Comparison of ENCODE assay signal across 12 mouse cellular contexts in genomic region chr7:98082376-98082775, GRCm38 (mm10). TPM values are rescaled to one million over a fixed set of nuclear protein-coding genes. Genes with fewer than 3 reads are reported as not detected.
A peak's percentile ranks its signal among the peaks of the same experiment; 100 is the strongest.
DNase-seq lines count a peak whose midpoint lies in the region; ATAC-seq and TF ChIP-seq lines count a peak whose summit lies in the region.
"Had no signal": no experiment of that assay in that cellular context is flagged by ENCODE, and none has a peak within 500 bp of the region (broad histone marks: within the 10 kb centered on the region; RNA-seq: fewer than 3 reads in every experiment).

No protein-coding gene starts in this region.

- no peak for DNase-seq in heart, embryonic 10.5 days (ENCODE audit: low spot score)
- peak; percentile 29 to 44 for DNase-seq in lung, postnatal 4 days
- DNase-seq in lung, postnatal 0 days (ENCODE audit: low spot score), result no peak
- DNase-seq in forebrain, embryonic 14.5 days (ENCODE audit: low spot score), result peak; percentile 13
- no peak for DNase-seq in adrenal gland, postnatal 14 days
- DNase-seq in heart, adult 8-10 months (ENCODE audit: low spot score), result no peak
- DNase-seq: adrenal gland, adult 8-10 months; cerebellum, adult 8-10 months; gastrocnemius, postnatal 25 days had no signal

- H3K27me3 ChIP-seq in heart, embryonic 10.5 days (ENCODE audit: insufficient read depth, poor library complexity, severe bottlenecking), result no peaks in the 10 kb centered on the region
- no peaks in the 10 kb centered on the region for H3K27me3 ChIP-seq in heart, embryonic 11.5 days (ENCODE audit: control insufficient read depth, insufficient read depth, low read length)
- H3K27me3 ChIP-seq in lung, postnatal 0 days (replicated peaks; ENCODE audit: insufficient read depth, low read length), result no peaks in the 10 kb centered on the region
- H3K27me3 ChIP-seq in forebrain, embryonic 14.5 days (replicated peaks; ENCODE audit: control insufficient read depth, insufficient read depth, low read length), result no peaks in the 10 kb centered on the region
- H3K27me3 ChIP-seq in megakaryocyte, embryonic 14.5 days (replicated peaks), result peaks cover 7% of the 10 kb centered on the region

- no peak overlapping the region for H3K9ac ChIP-seq in heart, embryonic 11.5 days (ENCODE audit: low read depth, low read length)
- H3K9ac ChIP-seq in lung, postnatal 0 days (replicated peaks; ENCODE audit: low read depth), result no peak overlapping the region
- H3K9ac ChIP-seq in forebrain, embryonic 14.5 days (ENCODE audit: low read length), result peak overlapping the region; percentile 29; the same call in 1 of the 2 replicates
- H3K9ac ChIP-seq: liver, embryonic 14.5 days had no signal

- no peak overlapping the region for H3K4me2 ChIP-seq in heart, embryonic 11.5 days
- no peak overlapping the region for H3K4me2 ChIP-seq in lung, postnatal 0 days (replicated peaks; ENCODE audit: low read depth, low read length)
- no peak overlapping the region for H3K4me2 ChIP-seq in forebrain, embryonic 14.5 days (ENCODE audit: low read length)

- ATAC-seq in heart, embryonic 11.5 days (replicated peaks; ENCODE audit: insufficient number of reproducible peaks, low FRiP score, low TSS enrichment), result no peak
- no peak for ATAC-seq in lung, postnatal 0 days
- ATAC-seq in forebrain, embryonic 14.5 days, result 0 out of 2 replicates have a peak, but pooled peaks have one; percentile 55

- H3K4me3 ChIP-seq in heart, embryonic 10.5 days, result no peak overlapping the region
- H3K4me3 ChIP-seq in heart, embryonic 11.5 days (ENCODE audit: low read depth, low read length), result no peak overlapping the region
- no peak overlapping the region for H3K4me3 ChIP-seq in lung, postnatal 0 days (ENCODE audit: low read depth, low read length)
- H3K4me3 ChIP-seq in forebrain, embryonic 14.5 days (ENCODE audit: low read depth, low read length), result no peak overlapping the region
- peak overlapping the region; percentile 29 for H3K4me3 ChIP-seq in megakaryocyte, embryonic 14.5 days (replicated peaks)

- peaks cover 42% of the 10 kb centered on the region for H3K4me1 ChIP-seq in heart, embryonic 10.5 days
- peaks cover 14% of the 10 kb centered on the region for H3K4me1 ChIP-seq in heart, embryonic 11.5 days (ENCODE audit: control insufficient read depth, insufficient read depth, low read length)
- H3K4me1 ChIP-seq in lung, postnatal 0 days (ENCODE audit: insufficient read depth, low read depth, low read length), result peaks cover 24% of the 10 kb centered on the region
- H3K4me1 ChIP-seq in forebrain, embryonic 14.5 days (ENCODE audit: control insufficient read depth, insufficient read depth, low read length), result 0 out of 2 replicates have a peak, but pooled peaks cover 4% of the 10 kb centered on the region
- peaks cover 93% of the 10 kb centered on the region for H3K4me1 ChIP-seq in megakaryocyte, embryonic 14.5 days

- H3K36me3 ChIP-seq in heart, embryonic 10.5 days, result peaks cover 14% of the 10 kb centered on the region
- H3K36me3 ChIP-seq in heart, embryonic 11.5 days (ENCODE audit: control insufficient read depth, insufficient read depth, low read length), result no peaks in the 10 kb centered on the region
- H3K36me3 ChIP-seq in lung, postnatal 0 days (ENCODE audit: insufficient read depth, low read length), result no peaks in the 10 kb centered on the region
- peaks cover 6% of the 10 kb centered on the region; the same call in 1 of the 2 replicates for H3K36me3 ChIP-seq in forebrain, embryonic 14.5 days (ENCODE audit: control insufficient read depth, insufficient read depth, low read length)
- H3K36me3 ChIP-seq in megakaryocyte, embryonic 14.5 days (replicated peaks; ENCODE audit: low read length), result peaks cover 63% of the 10 kb centered on the region

- no peaks in the 10 kb centered on the region for H3K9me3 ChIP-seq in heart, embryonic 10.5 days
- no peaks in the 10 kb centered on the region for H3K9me3 ChIP-seq in heart, embryonic 11.5 days (replicated peaks; ENCODE audit: control insufficient read depth, low read length)
- H3K9me3 ChIP-seq in lung, postnatal 0 days (ENCODE audit: low read length), result no peaks in the 10 kb centered on the region
- no peaks in the 10 kb centered on the region for H3K9me3 ChIP-seq in forebrain, embryonic 14.5 days (replicated peaks; ENCODE audit: control insufficient read depth, low read length)
- H3K9me3 ChIP-seq in megakaryocyte, embryonic 14.5 days, result no peaks in the 10 kb centered on the region

- no peak for TF ChIP-seq CTCF in lung, postnatal 0 days (IDR thresholded peaks at IDR 0.05)

- no peak for TF ChIP-seq EP300 in lung, postnatal 0 days (IDR thresholded peaks at IDR 0.05)

- H3K27ac ChIP-seq in heart, embryonic 10.5 days, result peak overlapping the region; percentile 72
- H3K27ac ChIP-seq in heart, embryonic 11.5 days (ENCODE audit: low read depth, low read length), result no peak overlapping the region
- no peak overlapping the region for H3K27ac ChIP-seq in lung, postnatal 0 days (ENCODE audit: low read length)
- no peak overlapping the region for H3K27ac ChIP-seq in forebrain, embryonic 14.5 days (ENCODE audit: low read depth, low read length)
- H3K27ac ChIP-seq: liver, embryonic 14.5 days had no signal

- 35% methylated on average over 5 of the region's 5 CpGs for WGBS in heart, embryonic 10.5 days
- WGBS in heart, embryonic 11.5 days (ENCODE audit: insufficient replicate concordance), result 31% methylated on average over 5 of the region's 5 CpGs
- whole genome bisulfite sequencing in lung, postnatal 0 days, result 34% methylated on average over 4 of the region's 5 CpGs
- whole genome bisulfite sequencing in forebrain, embryonic 14.5 days, result 10% methylated on average over 5 of the region's 5 CpGs

RNA-seq across cellular contexts. Expression of gene Myo7a, which starts 36.9 kb away (rescaled TPM):
- polyA plus RNA-seq in heart, embryonic 10.5 days (2016; fragmentation: Nextera tagmentation; extraction: Ambion mirVana), result 16.4 and 17.3 TPM in 2 replicates
- polyA plus RNA-seq in heart, embryonic 11.5 days (2014; fragmentation: Nextera tagmentation; extraction: Ambion mirVana), result 8.4 and 11.9 TPM in 2 replicates
- polyA plus RNA-seq in lung, postnatal 0 days (2015; fragmentation: Nextera tagmentation; extraction: Ambion mirVana), result 7.1 and 8.4 TPM in 2 replicates
- 7.7 and 10.7 TPM in 2 replicates for polyA plus RNA-seq in forebrain, embryonic 14.5 days (2014; fragmentation: Nextera tagmentation; extraction: Ambion mirVana)
- 37.5 and 149 TPM in 2 replicates for polyA plus RNA-seq in megakaryocyte, embryonic 14.5 days (2012; ENCODE audit: insufficient read depth, low replicate concordance)
- 58.6 and 86.2 TPM in 2 replicates for total RNA-seq in adrenal gland, postnatal 14 days (2021)
- 1 to 10 TPM; 3.6 to 4.7 (median 4.3) TPM for total RNA-seq in heart, adult 8-10 months (2022)

Comparison
In these comparisons a context has a peak if more than half of its experiments do, and no peak if none do; other contexts are left out.
1. DNase-seq: peak in lung, postnatal 4 days (2 of 2) and forebrain, embryonic 14.5 days (single experiment); none in heart, embryonic 10.5 days (single experiment), lung, postnatal 0 days (single experiment), adrenal gland, postnatal 14 days (single experiment) and heart, adult 8-10 months (single experiment).